Mouse (Mus musculus) neural tube, embryonic 12.5 days (tissue): ENCODE data around the gene Evi2b. TPM values are rescaled to one million over a fixed set of nuclear protein-coding genes. Genes with fewer than 3 reads are reported as not detected.

ENCODE experiments used
- polyA plus RNA-seq: library from polyadenylated mRNA; unstranded; fragments of >200 nt; fragmentation: Nextera tagmentation; extraction: Ambion mirVana; gene quantifications from 2 replicates; pipeline ENCODE4 v1.2.1, GENCODE M21; 2016

The Evi2b gene
- polyA plus RNA-seq, 1 experiment from 2014 or later: not detected

Other genes starting within 250 kb of the Evi2b start
- 0.38 TPM in 1 of 2 replicates, not detected in the other for gene Gm9964, start 226.9 kb downstream of the Evi2b start, polyA plus RNA-seq
- 8.2 and 9.0 TPM in 2 replicates for gene Nf1, start 184.1 kb downstream of the Evi2b start, polyA plus RNA-seq
- gene Omg, start 19.7 kb downstream of the Evi2b start, polyA plus RNA-seq: 0.61 and 0.72 TPM in 2 replicates
- 0.74 and 1.3 TPM in 2 replicates for gene Evi2, start 6.8 kb upstream of the Evi2b start, polyA plus RNA-seq
- 3.0 and 4.3 TPM in 2 replicates for gene Evi2a, start 6.8 kb upstream of the Evi2b start, polyA plus RNA-seq
- gene Rab11fip4, start 67.5 kb upstream of the Evi2b start, polyA plus RNA-seq: 22.8 and 22.9 TPM in 2 replicates